Mouse (Mus musculus): ENCODE data around the gene Gm37240.

DNA sequence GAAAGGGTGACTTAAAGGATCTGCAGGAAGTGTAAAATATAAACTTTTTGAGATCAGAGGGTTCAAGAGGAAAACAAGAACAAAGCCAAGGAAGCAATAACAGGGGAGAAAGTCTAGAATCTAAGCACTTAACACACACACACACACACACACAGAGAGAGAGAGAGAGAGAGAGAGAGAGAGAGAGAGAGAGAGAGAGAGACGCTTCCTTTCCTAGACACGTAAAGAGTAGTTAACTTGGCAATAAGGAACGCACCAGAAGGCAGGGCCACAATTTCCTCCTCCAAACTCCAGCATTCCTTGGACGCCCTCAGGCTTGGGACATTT lies 1305.7 kb downstream of the Gm37240 start:
- TF ChIP-seq CTCF (IDR thresholded peaks at IDR 0.05; ENCODE audit: borderline replicate concordance, insufficient read depth, low read length) = no peak
- TF ChIP-seq POLR2A (IDR thresholded peaks at IDR 0.05; ENCODE audit: low read depth, low read length) = no peak
